Mouse (Mus musculus) megakaryocyte, embryonic 14.5 days (primary cell): ENCODE measurements around the gene Sema6d.

Experiments
- FLI1 ChIP-seq: IDR thresholded peaks from 2 replicates; pipeline ENCODE4 v1.6.1; 2012; ENCODE audit warnings: low read length, inconsistent platforms, mixed read lengths
- GATA1 ChIP-seq: IDR thresholded peaks from 3 replicates; pipeline ENCODE4 v1.6.1; 2012; ENCODE audit warnings: mixed read lengths, low read length, inconsistent platforms, borderline replicate concordance

DNA sequence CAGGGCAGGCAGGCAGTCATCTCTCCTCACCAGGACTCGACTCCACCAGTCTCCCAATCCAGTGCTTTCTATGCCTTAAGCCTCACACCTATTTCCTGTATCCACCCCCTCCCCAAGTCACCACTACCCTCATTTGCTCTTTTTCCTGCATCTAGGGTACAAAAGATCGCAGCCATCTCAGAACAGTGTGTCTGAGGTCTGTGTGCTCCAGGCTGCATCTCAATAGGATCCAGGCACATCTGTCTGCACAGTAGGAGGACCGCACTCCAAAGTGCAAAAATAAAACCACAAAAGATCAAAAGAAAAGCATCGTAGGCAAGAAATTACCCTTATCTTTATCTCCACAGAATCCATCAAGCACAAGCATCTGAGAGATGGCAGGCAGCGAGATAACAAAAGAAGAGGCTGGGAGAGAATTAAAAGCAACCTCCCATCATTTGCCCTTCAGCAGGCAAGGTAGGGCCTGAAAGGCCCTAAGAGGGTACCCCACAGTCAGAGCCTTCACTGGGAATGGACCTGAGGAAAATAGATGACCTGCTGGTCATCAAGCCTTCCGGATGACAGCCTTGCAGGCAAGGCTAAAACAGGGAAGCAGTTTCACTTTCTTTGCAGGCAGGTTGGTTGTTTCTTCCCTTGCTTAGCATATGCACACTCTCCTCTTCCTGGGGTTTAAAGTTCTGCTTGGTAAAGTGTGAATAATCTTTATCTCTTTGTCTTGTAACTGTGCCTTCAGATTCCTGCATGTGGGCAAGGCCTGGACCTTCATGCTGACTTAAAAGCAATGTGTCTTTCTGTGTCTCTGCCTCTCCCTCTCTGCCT lies 145.7 kb downstream of the Sema6d start:
- TF ChIP-seq GATA1 (no peak), FLI1 (no peak)
